Mouse (Mus musculus): ENCODE data around the gene Tmem178b.

DNA sequence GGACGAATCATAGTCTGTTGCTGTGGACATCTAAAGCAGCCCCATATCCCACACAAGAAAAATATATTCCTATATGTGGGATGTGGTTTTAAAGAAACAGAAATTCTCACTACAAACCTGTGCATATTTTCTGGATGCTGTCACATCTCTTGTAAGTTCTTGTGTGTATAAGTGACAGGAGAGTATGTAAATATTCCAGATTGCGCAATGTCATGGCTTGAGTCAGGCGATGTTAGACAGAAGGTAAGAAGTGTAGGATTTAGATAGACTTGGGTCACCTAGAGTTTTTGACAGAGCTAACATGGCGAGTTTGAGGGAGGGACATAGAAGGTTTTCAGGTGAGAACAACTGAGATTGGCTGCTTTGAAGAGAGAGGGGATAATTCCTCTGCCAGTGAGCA, 228.7 kb downstream of the Tmem178b start:
- no peak for TF ChIP-seq CTCF (IDR thresholded peaks at IDR 0.05)
- no peak for TF ChIP-seq POLR2A (IDR thresholded peaks at IDR 0.05; ENCODE audit: insufficient read depth, low read depth, low read length)
- no peak for TF ChIP-seq EP300 (IDR thresholded peaks at IDR 0.05; ENCODE audit: insufficient read depth, low read depth, low read length)

All from heart, adult 2 months (tissue).